Mouse (Mus musculus) thymus, adult 2 months (tissue): ENCODE data around the gene Iqcg. TPM values are rescaled to one million over a fixed set of nuclear protein-coding genes. Genes with fewer than 3 reads are reported as not detected.
A peak's percentile ranks its signal among the peaks of the same experiment; 100 is the strongest.

Source experiments
- DNase-seq: peaks from one replicate; pipeline ENCODE4 v3.0.0; 2021
- H3K27ac ChIP-seq: fragments of 200-500 bp; 2 replicates; pipeline ENCODE4 v1.5.1; 2012; ENCODE audit warnings: low read length, control low read depth; ENCODE audit not compliant: control insufficient read depth, insufficient read depth
- H3K27me3 ChIP-seq: fragments of 200-500 bp; 2 replicates; pipeline ENCODE4 v1.6.1; 2012; ENCODE audit warnings: mild to moderate bottlenecking, low read length, moderate library complexity, mixed read lengths; ENCODE audit not compliant: control insufficient read depth, insufficient read depth
- H3K36me3 ChIP-seq: fragments of 200-500 bp; 2 replicates; pipeline ENCODE4 v1.6.1; 2012; ENCODE audit warnings: mild to moderate bottlenecking, low read length, moderate library complexity; ENCODE audit not compliant: control insufficient read depth, insufficient read depth
- H3K4me1 ChIP-seq: fragments of 200-500 bp; replicated peaks from 2 replicates; pipeline ENCODE4 v1.6.1; 2012; ENCODE audit warnings: low read length; ENCODE audit not compliant: control insufficient read depth, insufficient read depth
- H3K4me3 ChIP-seq: fragments of 200-500 bp; 2 replicates; pipeline ENCODE4 v1.5.1; 2012; ENCODE audit warnings: mild to moderate bottlenecking, low read length, control low read depth, moderate library complexity; ENCODE audit not compliant: control insufficient read depth, insufficient read depth
- CTCF ChIP-seq: fragments of 200-500 bp; IDR thresholded peaks from 2 replicates; pipeline ENCODE4 v1.5.1; 2012; ENCODE audit warnings: mild to moderate bottlenecking, control low read depth, low read length, moderate library complexity, borderline replicate concordance; ENCODE audit not compliant: control insufficient read depth, poor library complexity, insufficient read depth; ENCODE audit errors: extremely low read depth
- POLR2A ChIP-seq: fragments of 200-500 bp; IDR thresholded peaks from 2 replicates; pipeline ENCODE4 v1.6.1; 2012; ENCODE audit warnings: mild to moderate bottlenecking, low read length, control low read depth, moderate library complexity; ENCODE audit not compliant: control insufficient read depth, poor library complexity, insufficient read depth; ENCODE audit errors: extremely low read depth
- WGBS: fragments of 180-500 bp; shearing (Covaris S2); methylation state at CpG from one replicate; pipeline ENCODE4 v1.1.7; 2018; 5-methylcytosine and 5-hydroxymethylcytosine counted together
- polyA plus RNA-seq: library from polyadenylated mRNA; depleted of rRNA; stranded (reverse); fragments of >200 nt; gene quantifications from 2 replicates; pipeline ENCODE4 v1.2.3, GENCODE M21; 2012

The Iqcg gene
- polyA plus RNA-seq, 1 experiment, result 0.12 TPM

GRCm38 (mm10) chr16:33053141-33053540, 2.9 kb downstream of the Iqcg start:
- WGBS, result 26% methylated on average over 5 of the region's 5 CpGs
- Histone ChIP-seq H3K27me3 (no peaks in the 10 kb centered on the region), H3K4me3 (no peak overlapping the region), H3K36me3 (peaks cover 4% of the 10 kb centered on the region), H3K4me1 (peaks cover 9% of the 10 kb centered on the region), H3K27ac (no peak overlapping the region)
- TF ChIP-seq POLR2A, result no peak
- DNase-seq, result no peak

GRCm38 (mm10) chr16:33049809-33050208, 6.2 kb downstream of the Iqcg start:
- Histone ChIP-seq H3K27ac (no peak overlapping the region), H3K27me3 (no peaks in the 10 kb centered on the region), H3K4me3 (no peak overlapping the region), H3K36me3 (no peaks in the 10 kb centered on the region), H3K4me1 (0 out of 2 replicates have a peak, but pooled peaks cover 5% of the 10 kb centered on the region)
- 82% methylated on average over 16 of the region's 16 CpGs for WGBS
- TF ChIP-seq POLR2A, result no peak
- TF ChIP-seq CTCF, result no peak
- DNase-seq, result no peak

DNA sequence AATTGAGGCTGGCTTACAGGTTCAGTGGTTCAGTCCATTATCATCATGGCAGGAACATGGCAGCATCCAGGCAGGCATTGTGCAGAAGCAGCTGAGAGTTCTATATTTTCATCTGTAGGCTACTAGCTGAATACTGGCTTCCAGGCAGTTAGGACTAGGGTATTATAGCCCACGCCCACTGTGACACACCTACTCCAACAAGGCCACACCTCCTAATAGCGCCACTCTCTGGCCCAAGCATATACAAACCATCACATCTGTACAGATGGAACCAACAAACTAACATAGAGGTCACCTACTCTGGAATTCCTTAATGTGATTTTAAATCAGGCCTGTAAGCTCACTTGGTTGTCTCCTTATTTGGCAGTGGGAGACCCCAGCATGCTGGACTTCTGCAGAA, 7.3 kb downstream of the Iqcg start:
- DNase-seq, result no peak
- H3K4me3 ChIP-seq, result no peak overlapping the region
- H3K27ac ChIP-seq, result no peak overlapping the region
- H3K27me3 ChIP-seq, result no peaks in the 10 kb centered on the region
- no peaks in the 10 kb centered on the region for H3K36me3 ChIP-seq
- H3K4me1 ChIP-seq, result 0 out of 2 replicates have a peak, but pooled peaks cover 5% of the 10 kb centered on the region
- WGBS, result 92% methylated on average over 2 of the region's 2 CpGs
- TF ChIP-seq CTCF (no peak), POLR2A (no peak)

GRCm38 (mm10) chr16:33048004-33048403, 8.0 kb downstream of the Iqcg start:
- DNase-seq, result no peak
- TF ChIP-seq CTCF (no peak), POLR2A (no peak)
- Histone ChIP-seq H3K36me3 (no peaks in the 10 kb centered on the region), H3K27ac (no peak overlapping the region), H3K4me3 (no peak overlapping the region), H3K4me1 (0 out of 2 replicates have a peak, but pooled peaks cover 2% of the 10 kb centered on the region), H3K27me3 (no peaks in the 10 kb centered on the region)
- WGBS, result 100% methylated on average over 1 of the region's 1 CpGs

DNA sequence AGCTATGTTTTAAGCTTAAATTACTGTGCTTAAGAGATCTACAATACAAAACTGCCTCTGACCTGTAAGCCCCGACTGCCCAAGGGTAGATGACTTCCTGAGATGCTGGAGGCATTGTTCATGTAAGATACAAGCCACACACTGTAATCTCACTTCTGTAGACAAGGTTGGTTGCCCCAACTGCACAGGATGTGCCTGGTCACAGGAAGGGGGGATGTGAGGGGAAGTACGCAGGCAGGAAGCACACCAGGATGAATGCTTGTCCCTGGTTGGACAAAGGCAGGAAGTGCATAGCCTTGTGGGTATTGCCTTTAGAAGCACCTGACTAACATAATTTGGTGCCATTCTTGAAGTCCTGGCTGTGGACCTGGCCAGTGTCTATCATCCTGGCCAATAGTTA, 12.8 kb downstream of the Iqcg start:
- H3K36me3 ChIP-seq, result no peaks in the 10 kb centered on the region
- TF ChIP-seq POLR2A (no peak), CTCF (no peak)
- WGBS, result 46% methylated on average over 2 of the region's 2 CpGs

DNA sequence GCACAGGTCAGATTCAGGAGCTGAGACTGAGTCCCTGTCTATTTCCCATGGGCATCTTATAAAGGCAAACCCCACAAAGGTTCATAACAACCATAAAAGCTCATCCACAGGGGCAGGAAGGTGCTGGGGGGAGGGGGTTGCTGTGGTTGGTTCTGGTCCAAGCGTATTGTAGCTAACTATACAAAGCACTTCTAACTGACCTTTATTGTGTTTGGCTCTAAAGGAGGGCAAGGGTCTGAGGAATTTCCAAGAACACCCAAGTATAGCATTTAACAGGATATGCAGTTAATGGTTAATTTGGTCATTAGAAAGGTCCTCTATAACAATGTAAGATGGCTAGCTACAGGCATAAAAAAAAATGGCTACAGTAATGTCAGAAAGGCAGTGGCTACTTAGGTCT, 13.3 kb downstream of the Iqcg start:
- Histone ChIP-seq H3K4me3 (no peak overlapping the region), H3K36me3 (no peaks in the 10 kb centered on the region), H3K4me1 (no peaks in the 10 kb centered on the region), H3K27ac (no peak overlapping the region), H3K27me3 (no peaks in the 10 kb centered on the region)
- 90% methylated on average over 1 of the region's 1 CpGs for WGBS
- no peak for DNase-seq
- no peak for TF ChIP-seq POLR2A
- TF ChIP-seq CTCF, result no peak

More for the DNA sequence above, 12.8 kb downstream of the Iqcg start:
- no peak overlapping the region for H3K4me3 ChIP-seq
- H3K27ac ChIP-seq, result no peak overlapping the region
- DNase-seq, result peak; percentile 13
- no peaks in the 10 kb centered on the region for H3K27me3 ChIP-seq
- H3K4me1 ChIP-seq, result no peaks in the 10 kb centered on the region

- no peak overlapping the region for H3K4me3 ChIP-seq
- H3K4me1 ChIP-seq, result no peaks in the 10 kb centered on the region
- no peak overlapping the region for H3K27ac ChIP-seq
- no peaks in the 10 kb centered on the region for H3K27me3 ChIP-seq
- TF ChIP-seq POLR2A (no peak), CTCF (no peak)
- no peaks in the 10 kb centered on the region for H3K36me3 ChIP-seq
- no peak for DNase-seq
- 98% methylated on average over 4 of the region's 4 CpGs for WGBS
These were observed 20.0 kb downstream of the Iqcg start for GRCm38 (mm10) chr16:33036006-33036405.
